Mouse (Mus musculus) olfactory bulb, adult 2 months (tissue): ENCODE data around the gene Dut.

Experiments used
- CTCF ChIP-seq: fragments of 200-500 bp; IDR thresholded peaks from 2 replicates; pipeline ENCODE4 v1.5.1; 2012; ENCODE audit warnings: low read depth, mild to moderate bottlenecking, low read length, moderate library complexity; ENCODE audit not compliant: insufficient read depth
- POLR2A ChIP-seq: fragments of 200-500 bp; IDR thresholded peaks from 2 replicates; pipeline ENCODE4 v1.6.1; 2012; ENCODE audit warnings: mild to moderate bottlenecking, low read depth, low read length, moderate library complexity; ENCODE audit not compliant: insufficient read depth

GRCm38 (mm10) chr2:125268876-125269275 is 21.9 kb downstream of the Dut start:
- TF ChIP-seq POLR2A (no peak), CTCF (no peak)
